Mouse (Mus musculus): ENCODE results near the gene Vars. TPM values are rescaled to one million over a fixed set of nuclear protein-coding genes. Genes with fewer than 3 reads are reported as not detected.
A peak's percentile ranks its signal among the peaks of the same experiment; 100 is the strongest.
"Not testable (repeated sequence)": the region's sequence is repeated elsewhere in the genome, so short reads cannot be mapped to it uniquely, and the experiment has no call there.

The Vars gene
- 197 and 223 TPM in 2 replicates for polyA plus RNA-seq (2016; fragmentation: Nextera tagmentation; extraction: Ambion mirVana)

GRCm38 (mm10) chr17:35000717-35001451 is at the start of gene Vars:
Gene Vars (plus strand): TSS chr17:35000987.
- Histone ChIP-seq H3K4me3 (peak within 1 kb of the TSS; percentile 97), H3K36me3 (replicated peaks) (peaks cover 64% of the 10 kb centered on the region), H3K9me3 (no peaks in the 10 kb centered on the region), H3K4me1 (peaks cover 54% of the 10 kb centered on the region), H3K27me3 (replicated peaks; ENCODE audit: low read depth, poor library complexity, severe bottlenecking) (no peaks in the 10 kb centered on the region), H3K27ac (replicated peaks) (peak within 1 kb of the TSS; percentile 97)
- under 1% methylated on average over 83 of the region's 83 CpGs for WGBS
- peak; percentile 97 for DNase-seq (ENCODE audit: low spot score)

- peaks cover 12% of the 10 kb centered on the region for H3K4me1 ChIP-seq
- DNase-seq (ENCODE audit: low spot score): no peak
- peaks cover 25% of the 10 kb centered on the region for H3K27me3 ChIP-seq (replicated peaks; ENCODE audit: low read depth, poor library complexity, severe bottlenecking)
- H3K27ac ChIP-seq (replicated peaks): peak overlapping the region; percentile 98
- WGBS: under 1% methylated on average over 29 of the region's 29 CpGs
- H3K4me3 ChIP-seq: peak overlapping the region; percentile 82
- no peaks in the 10 kb centered on the region for H3K9me3 ChIP-seq
- H3K36me3 ChIP-seq (replicated peaks): peaks cover 26% of the 10 kb centered on the region
Observed at GRCm38 (mm10) chr17:34951636-34952377, 49.0 kb upstream of the Vars start.

DNA sequence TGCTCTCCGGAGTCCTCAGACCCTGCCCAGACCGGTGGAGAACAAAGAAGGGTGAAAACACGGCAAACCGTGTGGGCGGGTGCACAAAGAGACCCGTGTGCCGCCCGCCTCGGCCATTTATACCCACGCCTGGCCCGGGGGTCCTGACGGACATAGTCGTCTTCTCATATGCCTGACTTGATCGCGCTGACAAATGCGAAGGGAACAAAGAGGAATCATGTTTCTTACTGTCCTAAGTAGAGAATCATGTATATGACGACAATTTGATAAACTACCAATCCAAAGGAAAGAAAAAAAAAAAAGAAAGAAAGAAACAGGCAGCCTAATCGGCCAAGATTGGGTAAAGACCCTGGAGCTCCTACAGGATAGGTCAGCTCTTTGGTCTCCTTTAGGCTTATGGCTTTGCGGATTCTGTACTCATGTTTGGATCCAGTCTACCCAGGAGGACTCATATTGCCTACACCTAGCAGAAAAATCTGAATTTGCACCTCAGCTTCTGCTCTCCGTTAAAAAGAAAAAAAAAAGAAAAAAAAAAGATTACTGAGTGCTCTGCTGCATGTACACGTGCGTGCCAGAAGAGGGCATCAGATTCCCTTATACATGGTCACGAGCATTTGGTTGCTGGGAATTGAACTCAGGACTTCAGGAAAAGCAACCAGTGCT is 48.3 kb upstream of the Vars start:
- under 1% methylated on average over 23 of the region's 23 CpGs for WGBS
- H3K4me1 ChIP-seq: peaks cover 12% of the 10 kb centered on the region

GRCm38 (mm10) chr17:34953258-34953657 is 47.5 kb upstream of the Vars start:
- Histone ChIP-seq H3K36me3 (replicated peaks) (peaks cover 26% of the 10 kb centered on the region), H3K27ac (replicated peaks) (peak overlapping the region; percentile 98), H3K4me1 (peaks cover 12% of the 10 kb centered on the region), H3K4me3 (peak overlapping the region; percentile 82), H3K27me3 (replicated peaks; ENCODE audit: low read depth, poor library complexity, severe bottlenecking) (peaks cover 35% of the 10 kb centered on the region), H3K9me3 (no peaks in the 10 kb centered on the region)
- DNase-seq (ENCODE audit: low spot score): no peak
- 86% methylated on average over 3 of the region's 3 CpGs for WGBS

More for the DNA sequence above, 48.3 kb upstream of the Vars start:
- peak overlapping the region; percentile 98 for H3K27ac ChIP-seq (replicated peaks)
- peak; percentile 87 for DNase-seq (ENCODE audit: low spot score)
- peaks cover 26% of the 10 kb centered on the region for H3K36me3 ChIP-seq (replicated peaks)
- peaks cover 32% of the 10 kb centered on the region for H3K27me3 ChIP-seq (replicated peaks; ENCODE audit: low read depth, poor library complexity, severe bottlenecking)
- peak overlapping the region; percentile 82 for H3K4me3 ChIP-seq
- no peaks in the 10 kb centered on the region for H3K9me3 ChIP-seq

DNA sequence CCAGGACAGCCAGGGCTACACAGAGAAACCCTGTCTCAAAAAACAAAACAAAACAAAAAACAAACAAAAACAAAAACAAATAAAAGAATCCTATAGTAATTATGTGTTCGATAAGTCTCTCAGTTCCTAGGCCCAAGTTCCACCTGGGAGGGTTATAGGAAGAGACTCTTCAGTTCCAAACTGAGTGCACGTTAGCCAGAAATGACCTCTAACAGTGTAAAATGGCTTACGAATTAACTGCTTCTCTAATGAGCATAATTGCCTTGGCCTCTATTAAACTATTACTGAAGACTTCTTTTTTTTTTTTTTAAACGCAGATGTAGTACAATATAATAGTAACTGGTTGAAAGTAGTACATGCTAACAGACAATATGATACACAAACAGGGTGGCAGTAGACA is 46.9 kb upstream of the Vars start:
- WGBS: 85% methylated on average over 4 of the region's 4 CpGs
- Histone ChIP-seq H3K4me1 (peaks cover 12% of the 10 kb centered on the region), H3K27me3 (replicated peaks; ENCODE audit: low read depth, poor library complexity, severe bottlenecking) (peaks cover 35% of the 10 kb centered on the region), H3K9me3 (no peaks in the 10 kb centered on the region), H3K4me3 (no peak overlapping the region), H3K36me3 (replicated peaks) (peaks cover 26% of the 10 kb centered on the region), H3K27ac (replicated peaks) (no peak overlapping the region)
- DNase-seq (ENCODE audit: low spot score): no peak

DNA sequence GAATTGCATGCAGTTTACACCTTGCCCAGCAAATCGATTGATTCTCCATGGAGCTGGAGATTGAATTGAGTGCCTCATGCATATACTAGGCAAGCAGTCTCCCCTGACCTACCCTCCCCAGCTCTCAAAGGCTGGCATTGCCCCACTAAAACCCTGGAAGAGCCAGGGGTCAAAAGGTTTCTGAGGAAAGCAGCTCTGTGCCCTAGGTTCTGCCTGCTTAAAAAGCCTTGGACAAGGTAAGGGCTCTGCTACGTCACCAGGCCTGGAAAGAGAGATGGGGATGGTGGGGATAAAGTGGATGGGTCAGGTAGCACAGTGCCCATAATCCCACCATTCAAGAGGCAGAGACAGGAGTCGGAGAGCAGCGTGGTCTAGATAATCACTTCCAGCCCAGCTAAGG is 46.0 kb upstream of the Vars start:
- H3K4me1 ChIP-seq: peaks cover 17% of the 10 kb centered on the region
- H3K36me3 ChIP-seq (replicated peaks): peaks cover 19% of the 10 kb centered on the region
- no peak overlapping the region for H3K27ac ChIP-seq (replicated peaks)
- no peak for DNase-seq (ENCODE audit: low spot score)
- H3K4me3 ChIP-seq: no peak overlapping the region
- H3K27me3 ChIP-seq (replicated peaks; ENCODE audit: low read depth, poor library complexity, severe bottlenecking): peaks cover 35% of the 10 kb centered on the region
- WGBS: 52% methylated on average over 4 of the region's 4 CpGs
- no peaks in the 10 kb centered on the region for H3K9me3 ChIP-seq

DNA sequence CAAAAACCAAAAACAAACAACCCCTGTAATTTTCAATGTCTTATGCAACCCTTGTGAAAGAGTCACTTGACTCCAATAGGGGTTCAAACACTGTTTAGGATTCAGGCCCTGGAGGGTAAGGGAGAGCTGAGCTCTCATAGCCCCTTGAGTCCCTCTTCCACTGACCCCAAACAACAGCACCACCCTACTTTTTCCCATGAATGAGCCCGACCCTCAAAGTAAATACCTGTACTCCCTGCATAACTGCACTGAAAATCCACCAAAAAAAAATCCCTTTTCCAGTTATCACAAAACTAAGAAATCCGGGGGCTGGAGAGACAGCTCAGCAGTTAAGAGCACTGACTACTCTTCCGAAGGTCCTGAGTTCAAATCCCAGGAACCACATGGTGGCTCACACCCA is 44.9 kb upstream of the Vars start:
- DNase-seq (ENCODE audit: low spot score): no peak
- WGBS: 83% methylated on average over 3 of the region's 3 CpGs
- no peak overlapping the region for H3K4me3 ChIP-seq
- peaks cover 41% of the 10 kb centered on the region for H3K27me3 ChIP-seq (replicated peaks; ENCODE audit: low read depth, poor library complexity, severe bottlenecking)
- H3K36me3 ChIP-seq (replicated peaks): peaks cover 9% of the 10 kb centered on the region
- H3K9me3 ChIP-seq: no peaks in the 10 kb centered on the region
- H3K4me1 ChIP-seq: peaks cover 15% of the 10 kb centered on the region
- H3K27ac ChIP-seq (replicated peaks): no peak overlapping the region

GRCm38 (mm10) chr17:34956340-34956739 is 44.4 kb upstream of the Vars start:
- Histone ChIP-seq H3K36me3 (replicated peaks) (peaks cover 4% of the 10 kb centered on the region), H3K4me1 (peaks cover 14% of the 10 kb centered on the region), H3K27ac (replicated peaks) (no peak overlapping the region), H3K4me3 (no peak overlapping the region), H3K9me3 (no peaks in the 10 kb centered on the region), H3K27me3 (replicated peaks; ENCODE audit: low read depth, poor library complexity, severe bottlenecking) (peaks cover 46% of the 10 kb centered on the region)
- DNase-seq (ENCODE audit: low spot score): no peak
- 40% methylated on average over 1 of the region's 1 CpGs for WGBS

DNA sequence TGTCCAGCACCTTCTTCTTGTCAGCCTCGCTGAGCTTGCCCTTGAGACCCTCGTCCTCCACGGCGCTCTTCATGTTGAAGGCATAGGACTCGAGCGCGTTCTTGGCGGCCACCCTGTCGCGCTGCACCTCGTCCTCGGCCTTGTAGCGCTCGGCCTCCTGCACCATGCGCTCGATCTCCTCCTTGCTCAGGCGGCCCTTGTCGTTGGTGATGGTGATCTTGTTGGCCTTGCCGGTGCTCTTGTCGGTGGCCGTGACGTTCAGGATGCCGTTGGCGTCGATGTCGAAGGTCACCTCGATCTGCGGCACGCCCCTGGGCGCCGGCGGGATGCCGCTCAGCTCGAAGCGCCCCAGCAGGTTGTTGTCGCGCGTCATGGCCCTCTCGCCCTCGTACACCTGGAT is 43.5 kb upstream of the Vars start:
- WGBS: 23% methylated on average over 38 of the region's 40 CpGs
- not testable (repeated sequence) for DNase-seq (ENCODE audit: low spot score); H3K27ac ChIP-seq (replicated peaks); H3K4me3 ChIP-seq; H3K9me3 ChIP-seq; H3K36me3 ChIP-seq (replicated peaks)
- peaks cover 14% of the 10 kb centered on the region for H3K4me1 ChIP-seq
- H3K27me3 ChIP-seq (replicated peaks; ENCODE audit: low read depth, poor library complexity, severe bottlenecking): peaks cover 55% of the 10 kb centered on the region

GRCm38 (mm10) chr17:34957966-34958365 is 42.8 kb upstream of the Vars start:
- H3K36me3 ChIP-seq (replicated peaks); H3K4me3 ChIP-seq; H3K27ac ChIP-seq (replicated peaks); H3K9me3 ChIP-seq; DNase-seq (ENCODE audit: low spot score): not testable (repeated sequence)
- 25% methylated on average over 35 of the region's 40 CpGs for WGBS
- H3K4me1 ChIP-seq: peaks cover 14% of the 10 kb centered on the region
- peaks cover 62% of the 10 kb centered on the region for H3K27me3 ChIP-seq (replicated peaks; ENCODE audit: low read depth, poor library complexity, severe bottlenecking)

DNA sequence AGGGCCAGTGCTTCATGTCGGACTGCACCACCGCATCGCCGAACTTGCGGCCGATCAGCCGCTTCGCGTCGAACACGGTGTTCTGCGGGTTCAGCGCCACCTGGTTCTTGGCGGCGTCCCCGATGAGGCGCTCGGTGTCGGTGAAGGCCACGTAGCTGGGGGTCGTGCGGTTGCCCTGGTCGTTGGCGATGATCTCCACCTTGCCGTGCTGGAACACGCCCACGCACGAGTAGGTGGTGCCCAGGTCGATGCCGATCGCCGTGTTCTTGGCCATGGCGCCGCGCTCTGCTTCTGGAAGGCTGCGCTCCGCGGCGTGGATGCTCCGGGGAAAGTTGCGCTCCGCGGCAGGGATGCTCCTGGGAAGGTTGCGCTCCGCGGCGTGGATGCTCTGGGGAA is 42.1 kb upstream of the Vars start:
- H3K9me3 ChIP-seq; H3K27ac ChIP-seq (replicated peaks); DNase-seq (ENCODE audit: low spot score); H3K36me3 ChIP-seq (replicated peaks): not testable (repeated sequence)
- Histone ChIP-seq H3K4me3 (peak overlapping the region; percentile 68), H3K27me3 (replicated peaks; ENCODE audit: low read depth, poor library complexity, severe bottlenecking) (peaks cover 70% of the 10 kb centered on the region), H3K4me1 (peaks cover 14% of the 10 kb centered on the region)
- WGBS: 2% methylated on average over 38 of the region's 47 CpGs

DNA sequence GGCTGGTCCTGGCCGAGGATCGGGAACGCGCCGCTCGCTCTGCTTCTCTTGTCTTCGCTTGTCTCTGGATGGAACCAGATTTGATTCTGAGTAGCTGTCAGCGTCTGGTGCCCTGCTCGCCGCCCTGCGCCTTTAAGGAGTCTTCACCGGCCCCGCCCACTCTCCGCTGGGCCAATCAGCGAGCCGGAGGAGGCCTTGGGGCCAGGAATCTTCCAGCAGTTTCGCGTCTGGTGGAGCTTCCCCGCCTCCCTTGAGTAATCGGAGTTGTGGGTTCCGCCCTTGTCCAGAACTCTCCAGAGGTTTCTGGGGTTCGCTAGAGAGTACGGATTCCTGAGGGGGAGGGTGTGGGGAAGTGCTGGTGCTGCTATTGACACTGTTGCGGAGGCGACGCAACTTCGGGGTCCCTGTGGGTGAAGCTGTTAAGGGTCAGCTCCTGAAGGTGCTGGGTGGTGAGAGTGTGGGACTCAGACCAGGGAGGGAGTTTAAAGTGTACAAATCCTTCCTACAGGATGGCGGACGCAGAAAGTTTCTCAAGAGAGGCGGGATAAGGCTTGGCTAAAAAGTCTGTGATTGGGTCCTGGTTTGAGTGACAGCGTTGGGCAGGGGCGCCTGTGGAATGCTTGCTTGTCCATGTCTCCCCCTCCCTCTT is 41.5 kb upstream of the Vars start, which contains the start of gene Hspa1b:
TSS of gene Hspa1b (minus strand) at position 109 of the 649 bp plus-strand sequence.
- peaks cover 16% of the 10 kb centered on the region for H3K4me1 ChIP-seq
- H3K4me3 ChIP-seq: peak within 1 kb of the TSS; percentile 68
- H3K9me3 ChIP-seq; H3K36me3 ChIP-seq (replicated peaks): not testable (repeated sequence)
- H3K27ac ChIP-seq (replicated peaks): peak within 1 kb of the TSS; percentile 90
- H3K27me3 ChIP-seq (replicated peaks; ENCODE audit: low read depth, poor library complexity, severe bottlenecking): peaks cover 70% of the 10 kb centered on the region
- peak; percentile 85 for DNase-seq (ENCODE audit: low spot score)
- WGBS: under 1% methylated on average over 32 of the region's 32 CpGs

Data from embryonic facial prominence, embryonic 10.5 days (tissue).